Mouse (Mus musculus) heart, adult 2 months (tissue): ENCODE measurements around the gene Olfr543. TPM values are rescaled to one million over a fixed set of nuclear protein-coding genes. Genes with fewer than 3 reads are reported as not detected.
"Not testable (repeated sequence)": the region's sequence is repeated elsewhere in the genome, so short reads cannot be mapped to it uniquely, and the experiment has no call there.

ENCODE experiments used
- DNase-seq, 2 experiments: peaks; one replicate each; pipeline ENCODE4 v3.0.0; 2021
- H3K27ac ChIP-seq: fragments of 200-600 bp; 2 replicates; pipeline ENCODE4 v1.8.1; 2022
- H3K27me3 ChIP-seq: fragments of 200-500 bp; 2 replicates; pipeline ENCODE4 v1.6.1; 2012; ENCODE audit warnings: mild to moderate bottlenecking, low read length, inconsistent platforms, mixed read lengths; ENCODE audit not compliant: control insufficient read depth, insufficient read depth
- H3K36me3 ChIP-seq: fragments of 200-500 bp; 2 replicates; pipeline ENCODE4 v1.6.1; 2012; ENCODE audit warnings: low read length, inconsistent platforms; ENCODE audit not compliant: control insufficient read depth, insufficient read depth
- H3K4me1 ChIP-seq: fragments of 200-500 bp; 2 replicates; pipeline ENCODE4 v1.6.1; 2011; ENCODE audit warnings: low read length; ENCODE audit not compliant: control insufficient read depth, insufficient read depth
- H3K4me3 ChIP-seq: fragments of 200-600 bp; 2 replicates; pipeline ENCODE4 v1.8.1; 2022
- H3K79me2 ChIP-seq: fragments of 200-500 bp; replicated peaks from 2 replicates; pipeline ENCODE4 v1.6.1; 2012; ENCODE audit warnings: mild to moderate bottlenecking, inconsistent platforms, low read length, moderate library complexity, mixed read lengths; ENCODE audit not compliant: control insufficient read depth, insufficient read depth
- H3K9ac ChIP-seq: fragments of 200-500 bp; 2 replicates; pipeline ENCODE4 v1.6.1; 2012; ENCODE audit warnings: low read depth, mild to moderate bottlenecking, control low read depth, inconsistent platforms, low read length, mixed read lengths
- CTCF ChIP-seq: fragments of 200-600 bp; IDR thresholded peaks from 2 replicates; pipeline ENCODE4 v1.8.1; 2022; ENCODE audit warnings: antibody characterized with exemption, mild to moderate bottlenecking, moderate library complexity
- EP300 ChIP-seq: fragments of 200-500 bp; IDR thresholded peaks from 2 replicates; pipeline ENCODE4 v1.6.1; 2011; ENCODE audit warnings: low read depth, low read length, control low read depth; ENCODE audit not compliant: insufficient read depth
- POLR2A ChIP-seq: fragments of 200-500 bp; IDR thresholded peaks from 2 replicates; pipeline ENCODE4 v1.6.1; 2011; ENCODE audit warnings: mild to moderate bottlenecking, low read depth, low read length, control low read depth; ENCODE audit not compliant: insufficient read depth
- WGBS: fragments of 180-500 bp; shearing (Covaris S2); methylation state at CpG from one replicate; pipeline ENCODE4 v1.1.7; 2018; 5-methylcytosine and 5-hydroxymethylcytosine counted together
- intact Hi-C: fragments of 180-260 bp; cut with DNase I; formaldehyde crosslinking; loops from one replicate; pipeline ENCODE4 v1.15.1; 2025
- polyA plus RNA-seq: library from polyadenylated mRNA; depleted of rRNA; stranded (reverse); fragments of >200 nt; gene quantifications from 2 replicates; pipeline ENCODE4 v1.2.3, GENCODE M21; 2012
- total RNA-seq, 2 experiments: library from RNA; stranded (reverse); gene quantifications; 2 replicates each; pipeline ENCODE4 v1.2.3; 2021

The Olfr543 gene
- total and polyA plus RNA-seq, 3 experiments: not detected

DNA sequence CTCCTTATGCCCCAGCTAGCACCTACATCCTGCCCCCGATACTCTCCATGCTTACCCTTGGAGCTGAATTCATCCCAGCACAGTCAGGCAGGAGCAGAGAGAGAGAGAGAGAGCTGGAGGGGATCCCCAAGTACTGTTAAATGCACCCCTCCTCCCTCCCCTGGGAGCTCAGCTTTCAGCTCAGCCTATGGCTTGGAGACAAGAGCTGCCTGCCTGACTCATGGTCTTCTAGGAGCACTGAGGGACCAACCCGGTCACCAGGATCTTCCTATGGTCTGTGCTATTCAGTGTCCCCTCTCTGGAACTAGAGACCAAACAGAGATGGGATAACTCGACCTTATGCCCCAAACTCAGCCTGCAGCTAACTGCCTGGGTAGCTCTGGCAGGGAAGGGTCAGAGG lies 18.0 kb upstream of the Olfr543 start, which contains the start of gene Olfr545:
Gene Olfr545, minus strand, starts transcription at position 101 of the 400 bp plus-strand sequence.
- Histone ChIP-seq H3K36me3 (no peaks in the 10 kb centered on the region), H3K27me3 (no peaks in the 10 kb centered on the region), H3K4me3 (no peak within 1 kb of the TSS), H3K27ac (no peak within 1 kb of the TSS), H3K4me1 (no peaks in the 10 kb centered on the region), H3K9ac (no peak within 1 kb of the TSS), H3K79me2 (no peaks in the 10 kb centered on the region)
- TF ChIP-seq CTCF (no peak), EP300 (no peak), POLR2A (no peak)
- WGBS: 61% methylated on average over 3 of the region's 3 CpGs
- no peak for DNase-seq
- intact Hi-C loops: no loop called here

DNA sequence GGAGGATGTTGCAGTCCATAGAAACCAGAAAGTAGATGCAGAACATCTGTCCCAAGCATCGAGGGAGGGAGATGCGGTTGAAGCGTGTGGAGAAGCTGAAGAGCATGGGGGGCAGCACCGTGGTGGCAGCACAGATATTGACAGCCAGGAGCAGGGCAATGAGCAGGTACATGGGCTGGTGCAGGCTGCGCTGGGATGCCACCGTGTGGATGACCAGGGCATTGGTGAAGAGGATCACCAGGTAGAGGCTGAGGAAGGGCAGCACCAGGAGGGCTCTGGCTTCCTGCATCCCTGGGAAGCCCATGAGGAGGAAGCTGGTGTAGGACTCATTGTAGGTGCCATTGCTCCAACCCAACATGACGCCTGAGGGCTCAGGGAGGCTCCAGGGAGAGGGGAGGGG lies 12.9 kb upstream of the Olfr543 start:
- H3K4me1 ChIP-seq, H3K27me3 ChIP-seq, H3K27ac ChIP-seq, DNase-seq, H3K4me3 ChIP-seq, intact Hi-C loops, H3K36me3 ChIP-seq, H3K9ac ChIP-seq, H3K79me2 ChIP-seq: not testable (repeated sequence)
- WGBS: 39% methylated on average over 7 of the region's 7 CpGs

DNA sequence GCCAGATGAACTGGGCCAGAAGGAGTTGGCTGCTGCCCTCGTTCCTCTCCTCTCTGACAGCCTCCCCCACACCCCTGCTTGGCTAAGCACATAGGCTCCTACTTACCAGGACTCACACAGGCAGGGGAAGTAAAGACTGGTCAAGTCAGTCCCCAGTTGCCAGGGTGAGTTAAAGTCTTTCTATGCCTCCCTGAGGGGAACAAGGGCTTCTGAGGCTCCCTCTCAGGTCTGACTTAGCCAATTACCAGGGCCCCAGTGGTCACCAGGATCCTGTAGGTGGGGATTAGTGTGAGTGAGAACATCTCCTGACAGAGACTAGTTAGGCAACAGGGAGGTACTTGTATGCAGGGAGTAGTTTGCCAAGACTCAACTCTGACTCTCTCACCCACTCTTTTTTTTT lies 6.7 kb upstream of the Olfr543 start, which contains the start of gene Olfr544:
Gene Olfr544, minus strand, starts transcription at position 153 of the 400 bp plus-strand sequence.
- 14% methylated on average over 1 of the region's 1 CpGs for WGBS
- H3K79me2 ChIP-seq: no peaks in the 10 kb centered on the region
- no peak for DNase-seq
- no peak within 1 kb of the TSS for H3K9ac ChIP-seq
- H3K4me3 ChIP-seq: no peak within 1 kb of the TSS
- H3K36me3 ChIP-seq: no peaks in the 10 kb centered on the region
- intact Hi-C loops: no loop called here
- TF ChIP-seq EP300 (no peak), CTCF (no peak), POLR2A (no peak)
- H3K27ac ChIP-seq: no peak within 1 kb of the TSS
- no peaks in the 10 kb centered on the region for H3K27me3 ChIP-seq
- H3K4me1 ChIP-seq: no peaks in the 10 kb centered on the region

DNA sequence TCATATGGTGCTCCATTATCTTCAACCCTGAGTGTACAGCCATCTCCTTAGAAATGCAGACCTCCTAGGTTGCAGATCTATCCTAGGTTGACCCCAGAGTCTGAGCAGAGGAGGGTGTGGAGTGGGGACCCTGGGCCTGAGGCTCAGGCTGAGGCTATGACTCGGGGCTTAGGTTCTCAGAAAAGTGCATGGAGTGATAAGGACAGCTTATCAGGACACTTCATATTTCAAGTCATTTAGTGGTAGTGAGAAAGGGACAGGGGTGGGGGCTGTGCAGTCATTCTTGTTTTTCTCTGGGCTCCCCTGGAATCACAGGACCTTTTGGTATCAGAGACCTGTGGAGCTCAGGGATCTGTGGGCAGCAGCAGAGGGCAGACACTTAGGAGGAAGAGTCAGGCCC lies 4.6 kb upstream of the Olfr543 start:
- intact Hi-C loops: no loop called here

DNA sequence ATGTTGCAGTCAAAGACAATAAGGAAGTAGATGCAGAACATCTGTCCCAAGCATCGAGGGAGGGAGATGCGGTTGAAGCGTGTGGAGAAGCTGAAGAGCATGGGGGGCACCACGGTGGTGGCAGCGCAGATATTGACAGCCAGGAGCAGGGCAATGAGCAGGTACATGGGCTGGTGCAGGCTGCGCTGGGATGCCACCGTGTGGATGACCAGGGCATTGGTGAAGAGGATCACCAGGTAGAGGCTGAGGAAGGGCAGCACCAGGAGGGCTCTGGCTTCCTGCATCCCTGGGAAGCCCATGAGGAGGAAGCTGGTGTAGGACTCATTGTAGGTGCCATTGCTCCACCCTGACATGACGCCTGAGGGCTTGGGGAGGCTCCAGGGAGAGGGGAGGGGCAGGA lies 3.3 kb upstream of the Olfr543 start:
- WGBS: 72% methylated on average over 8 of the region's 8 CpGs

More for the DNA sequence above, 4.6 kb upstream of the Olfr543 start:
- WGBS: 61% methylated on average over 1 of the region's 1 CpGs
- TF ChIP-seq POLR2A: no peak
- no peak for TF ChIP-seq EP300
- Histone ChIP-seq H3K79me2 (no peaks in the 10 kb centered on the region), H3K27me3 (no peaks in the 10 kb centered on the region), H3K27ac (no peak overlapping the region), H3K9ac (no peak overlapping the region), H3K36me3 (no peaks in the 10 kb centered on the region), H3K4me1 (no peaks in the 10 kb centered on the region), H3K4me3 (no peak overlapping the region)
- no peak for DNase-seq

DNA sequence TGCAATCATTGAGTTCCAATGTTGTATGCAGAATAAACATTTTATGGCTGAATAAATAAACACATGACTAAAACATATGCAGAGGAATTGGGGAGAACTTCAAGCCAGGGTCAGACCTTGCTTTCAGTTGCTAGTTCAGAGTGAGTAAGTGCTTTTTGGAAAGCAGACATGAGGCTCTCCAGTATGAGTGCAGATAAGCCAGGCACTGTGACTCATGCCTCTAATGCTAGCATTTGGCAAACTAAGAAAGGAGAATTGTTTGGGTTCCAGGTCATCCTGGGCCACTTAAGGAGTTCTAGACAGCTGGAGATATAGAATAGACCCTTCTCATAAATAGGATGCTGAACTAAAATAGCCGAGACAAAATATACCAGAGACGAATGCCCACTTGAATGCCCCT lies 2.2 kb upstream of the Olfr543 start:
- DNase-seq: no peak

More for the DNA sequence above, 3.3 kb upstream of the Olfr543 start:
- DNase-seq, H3K9ac ChIP-seq, H3K4me3 ChIP-seq, H3K27ac ChIP-seq, H3K36me3 ChIP-seq, intact Hi-C loops, H3K79me2 ChIP-seq, H3K27me3 ChIP-seq, H3K4me1 ChIP-seq: not testable (repeated sequence)

DNA sequence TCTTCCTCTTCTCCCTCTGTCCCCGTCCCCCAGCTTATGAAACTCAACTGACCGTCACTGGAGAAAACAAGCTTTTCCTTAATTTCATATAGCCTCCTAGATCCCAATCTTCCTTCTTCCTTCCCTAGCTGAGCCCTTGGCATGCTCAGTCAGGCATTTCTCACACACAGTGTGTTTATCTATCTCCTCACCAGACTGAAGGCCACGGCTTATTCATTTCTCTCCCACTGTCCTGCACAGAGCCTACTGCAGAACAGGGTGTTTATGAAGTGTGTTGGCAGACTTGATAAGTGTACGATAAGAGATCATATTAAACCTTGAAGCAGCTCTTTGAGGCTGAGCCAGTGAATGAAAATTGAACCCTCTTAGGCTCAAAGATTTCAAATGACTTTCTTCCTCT lies 658 bp downstream of the Olfr543 start:
- no peaks in the 10 kb centered on the region for H3K27me3 ChIP-seq
- no peak overlapping the region for H3K27ac ChIP-seq
- H3K36me3 ChIP-seq: no peaks in the 10 kb centered on the region
- no peaks in the 10 kb centered on the region for H3K79me2 ChIP-seq
- DNase-seq: no peak
- H3K4me3 ChIP-seq: no peak overlapping the region
- intact Hi-C loops: no loop called here
- TF ChIP-seq EP300 (no peak), POLR2A (no peak), CTCF (no peak)
- H3K4me1 ChIP-seq: peaks cover 3% of the 10 kb centered on the region
- H3K9ac ChIP-seq: no peak overlapping the region
- 59% methylated on average over 4 of the region's 4 CpGs for WGBS

More for the DNA sequence above, 2.2 kb upstream of the Olfr543 start:
- Histone ChIP-seq H3K36me3 (no peaks in the 10 kb centered on the region), H3K4me1 (peaks cover 3% of the 10 kb centered on the region), H3K9ac (no peak overlapping the region), H3K27me3 (no peaks in the 10 kb centered on the region), H3K4me3 (no peak overlapping the region), H3K79me2 (no peaks in the 10 kb centered on the region), H3K27ac (no peak overlapping the region)
- TF ChIP-seq CTCF: no peak
- no peak for TF ChIP-seq EP300
- no peak for TF ChIP-seq POLR2A
- WGBS: 40% methylated on average over 2 of the region's 2 CpGs
- intact Hi-C loops: no loop called here
